Mouse (Mus musculus): Measurements from ENCODE around the gene Slc27a3.
A peak's percentile ranks its signal among the peaks of the same experiment; 100 is the strongest.

The Slc27a3 gene

GRCm38 (mm10) chr3:90391004-90391403 is 1.3 kb upstream of the Slc27a3 start:
- DNase-seq (ENCODE audit: low spot score): no peak

GRCm38 (mm10) chr3:90388726-90389510 is 820 bp downstream of the Slc27a3 start:
- DNase-seq (ENCODE audit: low spot score): no peak

- DNase-seq (ENCODE audit: low spot score): no peak
Observed at GRCm38 (mm10) chr3:90388192-90388591, 1.5 kb downstream of the Slc27a3 start.

- DNase-seq (ENCODE audit: low spot score): peak; percentile 25
Observed at GRCm38 (mm10) chr3:90387483-90387882, 2.3 kb downstream of the Slc27a3 start.

- no peak for DNase-seq (ENCODE audit: low spot score)
Observed at GRCm38 (mm10) chr3:90386817-90387216, 2.9 kb downstream of the Slc27a3 start.

GRCm38 (mm10) chr3:90384851-90385375 is 4.8 kb downstream of the Slc27a3 start:
- no peak for DNase-seq (ENCODE audit: low spot score)

- peak; percentile 31 for DNase-seq (ENCODE audit: low spot score)
Observed at GRCm38 (mm10) chr3:90383690-90384089, 6.0 kb downstream of the Slc27a3 start.

- DNase-seq (ENCODE audit: low spot score): no peak
Observed at GRCm38 (mm10) chr3:90381727-90382126, 8.0 kb downstream of the Slc27a3 start.

GRCm38 (mm10) chr3:90378496-90378895 is 11.2 kb downstream of the Slc27a3 start:
- no peak for DNase-seq (ENCODE audit: low spot score)

GRCm38 (mm10) chr3:90376247-90376585 is 13.5 kb downstream of the Slc27a3 start:
- no peak for DNase-seq (ENCODE audit: low spot score)

- no peak for DNase-seq (ENCODE audit: low spot score)
Observed at GRCm38 (mm10) chr3:90375562-90376246, 14.0 kb downstream of the Slc27a3 start.

- no peak for DNase-seq (ENCODE audit: low spot score)
Observed at GRCm38 (mm10) chr3:90374368-90374767, 15.4 kb downstream of the Slc27a3 start.

GRCm38 (mm10) chr3:90373432-90374028 is 16.2 kb downstream of the Slc27a3 start:
- peak; percentile 92 for DNase-seq (ENCODE audit: low spot score)

- DNase-seq (ENCODE audit: low spot score): no peak
Observed at GRCm38 (mm10) chr3:90372817-90373216, 16.9 kb downstream of the Slc27a3 start.

GRCm38 (mm10) chr3:90371857-90372256 is 17.9 kb downstream of the Slc27a3 start:
- DNase-seq (ENCODE audit: low spot score): no peak

GRCm38 (mm10) chr3:90369041-90369440 is 20.7 kb downstream of the Slc27a3 start:
- no peak for DNase-seq (ENCODE audit: low spot score)

- DNase-seq (ENCODE audit: low spot score): no peak
Observed at GRCm38 (mm10) chr3:90367001-90367632, 22.6 kb downstream of the Slc27a3 start.

- DNase-seq (ENCODE audit: low spot score): no peak
Observed at GRCm38 (mm10) chr3:90362346-90362745, 27.4 kb downstream of the Slc27a3 start.

GRCm38 (mm10) chr3:90361476-90361875 is 28.3 kb downstream of the Slc27a3 start:
- DNase-seq (ENCODE audit: low spot score): no peak

GRCm38 (mm10) chr3:90359230-90359629 is 30.5 kb downstream of the Slc27a3 start:
- no peak for DNase-seq (ENCODE audit: low spot score)

- no peak for DNase-seq (ENCODE audit: low spot score)
Observed at GRCm38 (mm10) chr3:90357959-90358358, 31.8 kb downstream of the Slc27a3 start.

GRCm38 (mm10) chr3:90347847-90348246 is 41.9 kb downstream of the Slc27a3 start:
- DNase-seq (ENCODE audit: low spot score): no peak
